Mouse (Mus musculus) cerebellum, postnatal 4 days (tissue): ENCODE measurements around the gene Limch1.

Experiments
- DNase-seq, 2 experiments: peaks; one replicate each; pipeline ENCODE4 v3.0.0; 2022; ENCODE audit warnings: low spot score in 2 of 2, mixed read lengths in 1 of 2

The Limch1 gene

DNA sequence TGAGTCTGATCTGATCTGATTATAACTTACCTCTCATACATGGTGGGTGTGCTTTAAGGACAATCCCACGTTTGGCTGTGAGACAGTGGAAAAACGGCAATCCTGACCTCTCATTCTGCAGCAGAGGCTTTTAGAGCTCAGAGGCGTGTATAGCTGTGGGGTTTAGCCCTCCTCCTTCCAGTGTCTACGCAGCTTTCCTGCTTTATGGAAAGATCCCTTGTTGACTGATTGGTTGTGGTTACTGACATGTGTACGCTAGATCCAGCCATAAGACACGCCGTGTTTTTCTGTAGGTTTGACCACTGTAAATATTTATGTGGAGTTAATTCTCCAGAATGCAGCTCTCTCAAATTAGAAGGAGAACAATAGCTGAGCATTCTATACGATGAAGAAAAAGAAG is 81.2 kb downstream of the Limch1 start:
- DNase-seq = no peak

GRCm38 (mm10) chr5:66829505-66829904 is 83.9 kb downstream of the Limch1 start:
- DNase-seq = no peak

DNA sequence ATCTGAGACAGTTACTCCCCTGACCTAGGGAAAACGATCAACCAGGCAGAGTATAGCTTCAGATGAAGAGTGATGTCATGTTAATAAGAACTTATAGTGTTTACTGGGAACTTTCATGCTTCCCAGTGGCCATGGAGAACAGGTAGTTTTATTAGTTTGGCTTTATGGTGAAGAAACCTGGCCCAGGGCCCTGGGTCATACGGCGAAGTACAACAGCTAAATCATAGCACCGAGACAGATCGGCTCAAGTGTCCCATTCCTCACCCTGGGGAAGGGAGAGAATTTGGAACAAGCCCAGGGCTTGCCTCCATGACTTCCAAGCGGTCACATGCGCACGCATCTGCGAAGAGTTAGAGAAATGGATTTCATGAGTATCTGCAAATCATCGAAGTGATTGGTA is 84.6 kb downstream of the Limch1 start:
- DNase-seq = no peak

DNA sequence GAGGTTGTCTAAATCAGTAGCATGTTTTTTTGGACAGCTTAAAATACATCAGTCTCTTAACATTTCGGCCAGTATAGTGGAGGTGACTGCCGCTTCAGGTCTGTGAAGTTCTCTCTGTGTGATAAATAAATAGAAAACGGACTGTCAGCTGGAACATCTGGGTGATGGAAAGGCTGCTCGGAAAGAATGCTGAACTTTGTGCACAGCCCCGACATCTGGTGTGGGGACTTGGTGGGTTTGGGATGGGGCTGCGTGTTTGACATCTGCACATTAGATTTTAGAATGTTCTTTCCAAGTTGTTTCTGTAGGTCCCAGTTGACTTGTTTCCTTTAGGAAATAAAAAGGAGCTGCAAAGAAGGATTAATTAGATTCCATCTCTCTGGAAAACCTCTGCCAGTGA is 89.1 kb downstream of the Limch1 start:
- no peak for DNase-seq

DNA sequence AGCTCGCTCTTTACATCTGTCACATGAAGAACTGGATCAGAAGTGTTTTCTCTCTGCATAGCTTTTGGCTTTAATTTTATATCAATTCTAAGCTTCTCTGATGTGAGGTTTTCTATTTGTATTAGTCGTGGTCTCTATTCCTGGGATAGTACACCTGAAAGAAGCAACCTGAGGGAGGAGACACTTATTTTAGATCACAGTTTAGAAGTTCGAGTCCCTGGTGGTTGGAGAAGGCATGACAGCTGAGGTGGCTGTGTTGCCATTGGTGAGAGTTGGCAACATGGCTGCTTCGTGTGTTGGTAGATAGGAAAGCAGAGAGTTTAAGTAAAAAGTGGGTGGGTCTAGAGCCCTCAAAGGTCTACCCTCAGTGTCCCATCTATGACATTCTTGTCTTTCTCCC is 91.3 kb downstream of the Limch1 start:
- no peak for DNase-seq

DNA sequence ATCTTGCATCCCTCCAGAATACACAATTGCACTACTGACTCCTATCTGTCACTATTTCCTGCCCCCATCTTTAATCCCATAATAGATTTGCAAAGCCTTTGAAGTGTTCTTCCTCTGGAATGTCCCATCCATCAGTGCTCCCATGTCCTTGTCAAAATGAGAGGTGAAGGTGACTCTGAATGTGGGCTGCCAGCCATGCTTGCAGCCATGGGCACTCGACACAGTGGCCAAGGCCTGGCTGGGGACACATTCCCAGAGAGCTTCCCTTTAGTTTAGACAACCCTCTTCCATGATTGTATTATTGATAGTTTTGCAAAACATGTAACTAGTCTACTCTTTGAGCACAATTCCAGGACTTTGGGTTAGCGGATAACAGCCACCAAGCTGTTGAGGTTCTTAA is 96.3 kb downstream of the Limch1 start:
- DNase-seq = no peak

- DNase-seq = no peak
Observed at GRCm38 (mm10) chr5:66842776-66843175, 97.1 kb downstream of the Limch1 start.

GRCm38 (mm10) chr5:66848136-66848535 is 102.5 kb downstream of the Limch1 start:
- DNase-seq = no peak

DNA sequence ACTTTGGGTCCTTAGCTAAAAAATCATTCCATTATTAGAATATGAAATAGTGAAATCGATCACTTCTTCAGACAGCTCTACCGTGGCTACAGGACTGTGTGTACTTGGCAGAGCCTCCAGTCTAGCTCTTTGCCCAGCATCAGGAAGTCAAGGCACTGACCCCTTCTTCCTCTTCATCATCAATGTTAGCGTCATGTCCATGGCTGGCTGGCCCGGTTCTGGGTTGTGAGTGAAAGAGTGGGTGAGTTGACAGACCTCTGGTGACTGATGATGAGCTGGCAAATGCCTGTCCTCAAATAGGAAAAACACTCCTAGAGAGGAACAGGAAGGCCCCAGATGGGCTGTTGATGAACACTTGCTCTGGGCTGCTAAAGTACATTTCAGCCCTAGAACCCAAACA is 103.5 kb downstream of the Limch1 start:
- no peak for DNase-seq

DNA sequence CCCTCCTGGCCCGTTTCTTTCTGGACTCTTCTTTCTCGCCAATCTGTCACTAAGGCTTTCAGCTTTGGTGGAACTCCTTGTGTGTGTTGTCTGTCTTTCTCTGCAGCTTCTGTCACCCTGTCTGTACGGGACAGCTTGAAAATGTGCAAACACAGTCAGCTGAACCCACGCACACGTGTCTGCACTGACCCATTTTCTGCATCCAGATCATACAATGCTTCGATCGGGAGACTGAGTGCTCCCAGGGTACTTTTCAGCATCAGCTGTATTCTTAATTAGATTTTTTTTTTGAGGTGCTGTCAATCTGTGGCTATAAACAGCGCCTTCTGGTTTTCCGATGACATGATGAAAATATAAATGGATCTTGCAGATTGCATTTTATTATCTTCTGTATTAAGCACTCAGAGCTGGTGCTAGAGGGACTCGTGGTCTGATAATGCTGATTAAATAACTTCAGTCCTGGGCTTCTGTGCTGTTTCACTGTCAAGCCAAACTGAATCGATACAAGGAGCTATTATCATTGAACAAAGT is 105.2 kb downstream of the Limch1 start:
- DNase-seq = no peak

DNA sequence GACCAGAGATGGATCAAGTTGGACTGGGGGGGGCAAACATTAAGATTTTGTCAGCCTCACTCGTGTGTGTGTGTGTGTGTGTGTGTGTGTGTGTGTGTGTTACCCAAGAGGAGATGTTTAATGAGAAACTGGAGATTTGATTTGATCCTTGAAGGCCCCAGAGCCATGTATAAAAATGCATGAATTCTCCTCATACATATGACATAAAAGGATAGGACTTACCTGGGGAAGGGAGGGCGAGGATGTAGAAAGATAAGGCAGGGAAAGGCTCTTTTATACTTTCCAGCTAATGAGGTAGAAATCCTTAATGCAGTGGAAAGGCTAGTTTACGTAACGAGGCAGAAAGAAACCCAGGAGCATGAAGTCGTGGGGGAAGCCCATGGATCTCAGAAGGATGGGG is 106.1 kb downstream of the Limch1 start:
- DNase-seq = no peak

DNA sequence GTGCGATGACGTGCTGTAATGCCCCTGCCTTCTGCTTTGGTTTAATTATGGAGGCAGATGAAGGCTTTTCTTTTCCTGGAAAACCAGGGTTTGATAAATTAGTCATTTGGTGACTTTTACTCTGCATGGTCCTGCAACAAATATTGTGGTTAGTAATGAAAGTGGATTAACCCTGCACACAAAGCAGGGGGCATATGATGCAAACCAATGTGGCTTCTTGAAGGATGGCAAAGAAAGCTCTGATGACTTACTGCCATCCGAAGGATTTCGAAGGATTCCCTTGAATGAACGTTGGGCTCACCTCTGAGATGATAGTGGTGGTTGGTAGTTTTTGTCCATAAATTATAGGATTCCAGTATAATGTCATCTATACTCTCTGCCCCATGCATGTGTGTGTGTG is 108.6 kb downstream of the Limch1 start:
- DNase-seq = no peak

- DNase-seq = no peak
Observed at GRCm38 (mm10) chr5:66855358-66856107, 109.9 kb downstream of the Limch1 start.

- no peak for DNase-seq
Observed at GRCm38 (mm10) chr5:66859506-66859905, 113.9 kb downstream of the Limch1 start.

GRCm38 (mm10) chr5:66861232-66862035 is 115.8 kb downstream of the Limch1 start:
- peak in 1 of 2 experiments; percentile 30 for DNase-seq

GRCm38 (mm10) chr5:66862151-66862550 is 116.5 kb downstream of the Limch1 start:
- DNase-seq = no peak

DNA sequence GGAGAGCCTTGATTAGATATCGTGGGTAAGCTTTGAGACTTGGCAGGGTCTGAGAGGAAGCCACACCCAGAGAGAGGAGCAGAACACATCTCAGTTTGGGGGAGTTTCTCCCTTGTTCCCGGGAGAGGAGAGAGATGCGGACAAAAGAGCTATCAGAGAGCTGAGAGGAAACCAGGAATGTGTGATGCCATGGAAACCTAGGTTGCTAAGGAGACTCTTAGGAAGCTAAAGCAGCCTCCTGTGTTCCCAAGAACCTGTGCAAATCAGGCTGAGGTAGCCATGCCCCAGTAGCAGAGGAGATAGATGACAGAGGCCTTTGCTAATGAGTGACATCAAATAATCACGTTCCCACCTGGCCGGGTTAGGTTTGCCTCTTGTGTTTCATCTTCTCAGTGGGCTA is 119.6 kb downstream of the Limch1 start:
- DNase-seq = no peak

DNA sequence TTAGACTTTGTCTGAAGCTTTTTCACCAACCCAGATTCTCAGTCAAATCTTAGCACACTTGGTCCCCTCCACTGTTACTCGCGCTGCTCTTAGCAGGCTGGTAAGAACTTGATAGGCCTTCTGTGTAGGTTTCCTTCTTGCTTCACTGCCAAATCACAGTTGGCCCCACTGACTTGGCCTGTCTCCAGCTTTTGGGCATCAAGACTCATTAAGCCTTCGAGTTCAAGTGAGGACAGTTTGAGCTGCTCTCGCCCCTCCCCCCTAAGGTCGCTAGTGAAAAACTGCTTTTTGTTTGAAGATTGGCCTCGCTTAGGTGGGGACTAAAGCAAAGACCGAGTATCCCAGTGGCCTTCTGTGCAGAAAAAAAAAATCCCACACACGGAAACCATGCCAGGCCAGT is 120.4 kb downstream of the Limch1 start:
- peak; percentile 41 to 80 for DNase-seq

- DNase-seq = no peak
Observed at GRCm38 (mm10) chr5:66869545-66869944, 123.9 kb downstream of the Limch1 start.

DNA sequence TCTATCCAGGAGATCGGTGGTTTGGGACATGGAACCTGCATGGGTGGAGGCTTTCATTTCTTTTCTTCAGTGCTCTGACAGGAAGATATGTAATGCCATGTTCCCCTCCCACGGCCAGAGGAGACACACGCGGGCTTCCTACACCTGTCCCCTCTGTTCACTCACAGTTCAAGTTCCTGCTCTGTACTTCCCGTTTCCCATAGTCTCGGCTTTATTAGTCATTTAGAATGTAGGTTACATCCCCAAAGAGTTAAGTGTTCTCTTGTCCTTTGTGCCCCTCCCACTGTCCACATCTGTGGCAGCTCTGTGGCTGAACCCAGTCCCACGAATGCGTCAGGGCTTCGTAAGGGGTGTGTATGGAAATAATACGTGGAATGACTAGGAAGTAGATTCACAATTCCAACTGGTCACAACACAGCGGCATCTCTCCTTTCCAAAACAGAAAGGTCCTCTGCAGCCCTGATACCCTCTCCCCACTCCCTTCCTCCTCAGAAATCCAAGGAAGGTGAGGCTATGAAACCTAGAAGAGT is 126.0 kb downstream of the Limch1 start:
- no peak for DNase-seq

GRCm38 (mm10) chr5:66872053-66872452 is 126.4 kb downstream of the Limch1 start:
- DNase-seq = no peak

DNA sequence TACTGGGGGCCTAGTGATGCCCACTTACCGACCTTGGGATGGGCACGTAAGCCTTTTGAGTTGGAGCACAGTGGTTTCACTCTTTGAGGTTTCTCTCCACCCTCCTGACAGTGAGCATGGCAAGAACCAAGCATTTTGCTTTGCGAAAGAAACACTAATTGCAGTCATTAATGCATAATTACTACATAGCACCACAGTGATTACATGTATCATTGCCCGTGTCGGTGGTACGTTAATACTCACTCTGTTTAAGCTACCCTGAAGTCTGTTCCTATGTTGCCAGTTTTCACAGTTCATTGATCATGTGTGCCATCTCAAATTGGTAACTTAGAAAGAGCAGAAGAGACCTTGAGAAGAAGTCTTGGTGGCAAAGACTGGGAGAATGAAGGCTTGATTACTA is 127.1 kb downstream of the Limch1 start:
- DNase-seq = no peak
